Mouse (Mus musculus): ENCODE measurements around the gene Gm42674. TPM values are rescaled to one million over a fixed set of nuclear protein-coding genes. Genes with fewer than 3 reads are reported as not detected.
A peak's percentile ranks its signal among the peaks of the same experiment; 100 is the strongest.

Gene Gm42674
- polyA plus RNA-seq, 1 experiment from 2014 or later, result not detected

DNA sequence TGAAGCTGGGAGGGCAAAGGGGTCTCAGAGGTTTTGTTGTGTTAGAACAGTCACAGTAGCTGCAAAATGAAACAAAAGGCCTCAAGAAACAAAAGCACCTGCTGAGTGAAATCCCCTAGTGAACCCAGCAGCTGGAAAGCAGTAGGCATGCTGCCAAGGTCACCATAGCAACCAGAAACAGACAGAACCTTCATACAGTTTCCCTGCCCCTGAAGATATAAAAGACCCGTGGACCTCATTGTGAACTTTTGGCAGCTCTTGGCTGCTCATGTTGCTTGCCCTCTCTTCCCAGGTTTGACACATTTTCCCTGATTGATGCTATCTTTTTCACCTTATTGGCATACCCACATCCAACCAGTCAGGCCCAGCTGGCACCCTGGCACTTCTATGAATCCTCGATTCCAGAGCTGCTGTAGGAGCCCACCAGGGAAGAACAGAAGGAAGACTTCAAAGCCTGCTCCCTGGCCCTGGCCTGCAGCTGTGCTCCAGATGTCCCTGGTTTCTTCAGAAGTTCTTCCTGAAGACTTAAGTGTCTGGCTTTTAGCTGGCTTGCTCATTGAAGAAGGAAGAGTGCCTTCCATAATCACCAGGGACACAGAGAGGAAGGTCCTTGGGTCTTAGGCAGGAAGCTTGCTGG, 21.8 kb downstream of the Gm42674 start:
- no peak overlapping the region for H3K4me2 ChIP-seq (ENCODE audit: low read length)
- 2% methylated on average over 2 of the region's 2 CpGs for WGBS
- peaks cover 16% of the 10 kb centered on the region for H3K4me1 ChIP-seq (ENCODE audit: control insufficient read depth, insufficient read depth, low read length)
- no peaks in the 10 kb centered on the region for H3K36me3 ChIP-seq (ENCODE audit: control insufficient read depth, insufficient read depth, low read length)
- no peaks in the 10 kb centered on the region for H3K27me3 ChIP-seq (ENCODE audit: control insufficient read depth, insufficient read depth, low read depth, low read length)
- H3K9me3 ChIP-seq (replicated peaks; ENCODE audit: control insufficient read depth, low read length, poor library complexity, severe bottlenecking), result no peaks in the 10 kb centered on the region
- no peak overlapping the region for H3K4me3 ChIP-seq (ENCODE audit: low read depth, low read length)
- ATAC-seq, result no peak; the same call in none of the 2 replicates
- H3K27ac ChIP-seq (ENCODE audit: low read length), result peak overlapping the region; percentile 54
- H3K9ac ChIP-seq (ENCODE audit: low read depth, low read length), result no peak overlapping the region

GRCm38 (mm10) chr3:90625496-90625895, 23.8 kb downstream of the Gm42674 start:
- Histone ChIP-seq H3K4me3 (ENCODE audit: low read depth, low read length) (no peak overlapping the region), H3K36me3 (ENCODE audit: control insufficient read depth, insufficient read depth, low read length) (no peaks in the 10 kb centered on the region), H3K4me1 (ENCODE audit: control insufficient read depth, insufficient read depth, low read length) (peaks cover 16% of the 10 kb centered on the region), H3K27me3 (ENCODE audit: control insufficient read depth, insufficient read depth, low read depth, low read length) (no peaks in the 10 kb centered on the region), H3K27ac (ENCODE audit: low read length) (no peak overlapping the region), H3K9ac (ENCODE audit: low read depth, low read length) (no peak overlapping the region), H3K9me3 (replicated peaks; ENCODE audit: control insufficient read depth, low read length, poor library complexity, severe bottlenecking) (no peaks in the 10 kb centered on the region), H3K4me2 (ENCODE audit: low read length) (no peak overlapping the region)
- ATAC-seq, result no peak
- 80% methylated on average over 5 of the region's 5 CpGs for WGBS

DNA sequence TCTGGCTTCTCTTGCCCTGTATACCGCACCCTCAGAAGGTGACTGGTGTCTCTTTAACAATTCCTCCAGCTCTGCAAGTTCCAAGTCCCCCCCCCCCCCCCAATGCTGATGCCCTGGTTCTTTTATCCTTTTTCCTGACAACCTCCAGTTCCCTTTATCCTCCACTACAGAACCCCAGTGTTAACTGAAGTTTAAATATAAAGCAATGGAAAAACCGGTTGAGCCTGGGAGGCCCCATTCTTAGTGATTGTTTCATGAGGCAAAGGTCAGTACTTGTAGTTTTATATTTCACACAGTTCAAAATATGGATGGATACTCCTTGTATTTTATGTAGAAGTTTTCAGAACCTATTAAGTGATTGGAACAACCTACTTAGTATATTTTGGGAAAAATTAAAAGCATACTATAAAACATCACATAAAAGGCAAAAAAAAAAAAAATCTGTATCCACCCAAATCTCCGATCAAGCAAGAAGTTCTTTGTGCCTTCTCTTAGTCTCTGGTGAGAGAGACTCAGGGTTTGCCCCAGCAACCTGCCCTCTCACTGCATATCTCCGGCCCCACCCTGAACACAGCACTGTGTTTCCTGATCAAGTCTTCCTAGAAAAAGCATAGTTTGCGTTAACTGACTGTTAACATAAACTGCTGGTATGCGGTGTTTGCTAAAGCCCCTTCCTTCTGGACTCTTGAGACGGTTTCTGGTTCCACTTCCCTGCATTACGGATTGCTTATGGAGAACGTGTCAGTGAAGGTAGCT, 24.7 kb downstream of the Gm42674 start:
- Histone ChIP-seq H3K4me2 (ENCODE audit: low read length) (no peak overlapping the region), H3K4me1 (ENCODE audit: control insufficient read depth, insufficient read depth, low read length) (peaks cover 16% of the 10 kb centered on the region), H3K27me3 (ENCODE audit: control insufficient read depth, insufficient read depth, low read depth, low read length) (no peaks in the 10 kb centered on the region), H3K36me3 (ENCODE audit: control insufficient read depth, insufficient read depth, low read length) (no peaks in the 10 kb centered on the region), H3K4me3 (ENCODE audit: low read depth, low read length) (no peak overlapping the region), H3K9ac (ENCODE audit: low read depth, low read length) (no peak overlapping the region), H3K9me3 (replicated peaks; ENCODE audit: control insufficient read depth, low read length, poor library complexity, severe bottlenecking) (no peaks in the 10 kb centered on the region), H3K27ac (ENCODE audit: low read length) (no peak overlapping the region)
- 73% methylated on average over 9 of the region's 9 CpGs for WGBS
- ATAC-seq, result no peak

DNA sequence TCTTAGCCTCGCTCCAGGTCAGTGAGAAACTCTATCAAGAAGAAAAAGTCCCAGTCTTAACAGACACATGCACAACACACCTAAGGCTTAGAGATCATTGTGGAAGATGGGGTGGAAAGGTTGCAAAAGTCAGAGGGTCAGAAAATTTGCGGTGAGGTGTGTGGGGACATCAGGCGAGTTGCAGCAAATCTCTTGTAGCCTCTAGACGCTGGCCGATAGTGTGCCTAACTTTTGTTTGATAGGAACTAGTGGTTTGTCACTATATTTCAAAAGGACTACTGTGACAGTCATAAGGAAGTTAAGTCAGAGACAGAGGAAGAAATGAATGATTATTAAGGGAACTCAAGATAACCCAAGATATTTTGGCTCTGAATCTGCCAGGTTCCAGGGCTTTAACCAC, 25.7 kb downstream of the Gm42674 start:
- Histone ChIP-seq H3K4me2 (ENCODE audit: low read length) (no peak overlapping the region), H3K4me3 (ENCODE audit: low read depth, low read length) (no peak overlapping the region), H3K27ac (ENCODE audit: low read length) (no peak overlapping the region), H3K4me1 (ENCODE audit: control insufficient read depth, insufficient read depth, low read length) (peaks cover 16% of the 10 kb centered on the region), H3K36me3 (ENCODE audit: control insufficient read depth, insufficient read depth, low read length) (no peaks in the 10 kb centered on the region), H3K27me3 (ENCODE audit: control insufficient read depth, insufficient read depth, low read depth, low read length) (no peaks in the 10 kb centered on the region), H3K9me3 (replicated peaks; ENCODE audit: control insufficient read depth, low read length, poor library complexity, severe bottlenecking) (no peaks in the 10 kb centered on the region), H3K9ac (ENCODE audit: low read depth, low read length) (no peak overlapping the region)
- no peak for ATAC-seq
- WGBS, result 94% methylated on average over 5 of the region's 5 CpGs

DNA sequence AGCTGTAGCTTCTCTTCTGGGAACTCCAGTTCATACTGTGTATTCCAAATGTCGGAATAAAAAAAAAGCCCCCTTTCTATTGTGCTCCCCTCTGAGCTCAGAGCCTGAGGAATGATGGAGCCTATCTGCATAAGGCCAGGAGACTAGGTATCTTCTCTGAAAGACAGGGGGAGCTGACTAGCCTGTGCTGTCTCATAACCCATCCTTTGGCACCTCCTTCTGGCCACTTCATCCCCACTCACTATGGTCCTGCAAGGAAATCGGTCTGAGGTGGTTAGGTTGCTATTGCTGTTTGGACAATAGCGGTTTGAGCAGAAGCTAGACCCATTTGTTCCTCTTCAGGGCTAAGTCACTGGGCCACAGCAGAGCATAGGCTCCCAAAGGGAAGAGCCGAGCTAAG, 26.1 kb downstream of the Gm42674 start:
- Histone ChIP-seq H3K27ac (ENCODE audit: low read length) (no peak overlapping the region), H3K9ac (ENCODE audit: low read depth, low read length) (no peak overlapping the region), H3K4me1 (ENCODE audit: control insufficient read depth, insufficient read depth, low read length) (peaks cover 15% of the 10 kb centered on the region), H3K4me3 (ENCODE audit: low read depth, low read length) (no peak overlapping the region), H3K9me3 (replicated peaks; ENCODE audit: control insufficient read depth, low read length, poor library complexity, severe bottlenecking) (no peaks in the 10 kb centered on the region), H3K4me2 (ENCODE audit: low read length) (no peak overlapping the region), H3K27me3 (ENCODE audit: control insufficient read depth, insufficient read depth, low read depth, low read length) (no peaks in the 10 kb centered on the region), H3K36me3 (ENCODE audit: control insufficient read depth, insufficient read depth, low read length) (no peaks in the 10 kb centered on the region)
- 0 out of 2 replicates have a peak, but pooled peaks have one; percentile 69 for ATAC-seq
- WGBS, result 66% methylated on average over 4 of the region's 4 CpGs

GRCm38 (mm10) chr3:90629298-90629697, 27.6 kb downstream of the Gm42674 start:
- no peak for ATAC-seq
- Histone ChIP-seq H3K4me3 (ENCODE audit: low read depth, low read length) (no peak overlapping the region), H3K36me3 (ENCODE audit: control insufficient read depth, insufficient read depth, low read length) (no peaks in the 10 kb centered on the region), H3K4me1 (ENCODE audit: control insufficient read depth, insufficient read depth, low read length) (no peaks in the 10 kb centered on the region; the same call in 1 of the 2 replicates), H3K9ac (ENCODE audit: low read depth, low read length) (no peak overlapping the region), H3K9me3 (replicated peaks; ENCODE audit: control insufficient read depth, low read length, poor library complexity, severe bottlenecking) (no peaks in the 10 kb centered on the region), H3K27ac (ENCODE audit: low read length) (no peak overlapping the region), H3K4me2 (ENCODE audit: low read length) (no peak overlapping the region), H3K27me3 (ENCODE audit: control insufficient read depth, insufficient read depth, low read depth, low read length) (no peaks in the 10 kb centered on the region)
- 85% methylated on average over 2 of the region's 2 CpGs for WGBS

DNA sequence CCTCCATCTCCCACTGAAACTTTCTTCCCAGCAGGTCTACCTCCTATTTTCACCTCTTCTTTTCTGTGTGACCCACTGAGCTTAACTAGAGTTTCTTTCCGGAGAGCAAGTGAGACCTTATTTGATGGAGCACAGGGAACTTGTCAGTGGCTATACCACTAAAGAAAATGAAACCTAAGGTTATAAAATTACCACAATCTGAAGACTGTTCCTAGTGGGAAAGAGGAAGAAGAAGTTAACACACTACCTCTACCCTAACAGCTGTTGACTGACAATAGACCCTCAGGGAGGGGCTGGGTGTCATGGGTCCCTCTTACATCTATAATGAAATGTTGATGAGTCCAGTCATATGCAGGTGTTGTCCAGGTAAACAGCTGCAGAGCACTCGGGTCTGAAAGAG, 30.3 kb downstream of the Gm42674 start:
- Histone ChIP-seq H3K4me1 (ENCODE audit: control insufficient read depth, insufficient read depth, low read length) (no peaks in the 10 kb centered on the region), H3K9me3 (replicated peaks; ENCODE audit: control insufficient read depth, low read length, poor library complexity, severe bottlenecking) (no peaks in the 10 kb centered on the region), H3K4me2 (ENCODE audit: low read length) (no peak overlapping the region), H3K9ac (ENCODE audit: low read depth, low read length) (no peak overlapping the region), H3K27me3 (ENCODE audit: control insufficient read depth, insufficient read depth, low read depth, low read length) (no peaks in the 10 kb centered on the region; the same call in 1 of the 2 replicates), H3K36me3 (ENCODE audit: control insufficient read depth, insufficient read depth, low read length) (no peaks in the 10 kb centered on the region), H3K27ac (ENCODE audit: low read length) (no peak overlapping the region), H3K4me3 (ENCODE audit: low read depth, low read length) (no peak overlapping the region)
- no peak for ATAC-seq
- WGBS, result 82% methylated on average over 2 of the region's 2 CpGs

DNA sequence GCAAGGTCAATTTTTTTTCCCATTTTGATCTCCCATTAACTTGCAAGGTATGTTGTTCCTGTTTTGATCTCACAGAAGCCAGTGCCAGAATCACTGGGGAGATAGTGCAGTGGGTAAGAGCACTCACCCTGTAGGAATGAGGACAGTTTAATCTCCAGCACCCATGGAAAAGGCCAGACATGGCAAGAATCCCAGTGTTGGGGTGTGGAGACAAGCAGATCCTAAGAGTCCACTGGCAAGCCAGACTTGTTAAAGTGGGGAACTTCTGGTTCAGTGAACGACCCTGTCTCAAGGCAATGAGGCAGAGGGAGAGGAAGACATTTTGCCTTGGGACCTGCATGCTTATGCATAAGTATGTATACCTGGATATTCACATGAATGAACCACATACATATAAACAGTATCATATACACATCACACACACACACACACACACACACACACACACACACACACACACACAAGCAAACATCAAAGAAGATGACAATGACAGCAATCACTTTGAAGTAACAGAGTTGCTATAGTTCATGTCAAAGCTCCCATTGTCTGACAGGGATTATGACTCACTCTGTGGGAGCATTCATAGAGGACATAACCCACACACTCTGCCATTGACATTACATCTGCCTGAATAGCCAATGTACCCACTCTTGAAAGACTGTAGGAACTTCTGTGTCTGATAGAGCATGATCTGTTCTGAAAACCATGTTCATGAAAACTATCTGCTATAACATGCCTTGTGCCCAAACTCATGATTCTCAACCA, 37.0 kb downstream of the Gm42674 start:
- no peaks in the 10 kb centered on the region for H3K9me3 ChIP-seq (replicated peaks; ENCODE audit: control insufficient read depth, low read length, poor library complexity, severe bottlenecking)
- H3K4me2 ChIP-seq (ENCODE audit: low read length), result no peak overlapping the region
- H3K9ac ChIP-seq (ENCODE audit: low read depth, low read length), result no peak overlapping the region
- H3K27me3 ChIP-seq (ENCODE audit: control insufficient read depth, insufficient read depth, low read depth, low read length), result no peaks in the 10 kb centered on the region; the same call in 1 of the 2 replicates
- no peak overlapping the region for H3K27ac ChIP-seq (ENCODE audit: low read length)
- no peaks in the 10 kb centered on the region for H3K36me3 ChIP-seq (ENCODE audit: control insufficient read depth, insufficient read depth, low read length)
- ATAC-seq, result no peak
- H3K4me3 ChIP-seq (ENCODE audit: low read depth, low read length), result no peak overlapping the region
- 86% methylated on average over 1 of the region's 1 CpGs for WGBS
- no peaks in the 10 kb centered on the region for H3K4me1 ChIP-seq (ENCODE audit: control insufficient read depth, insufficient read depth, low read length)
